Mouse (Mus musculus): ENCODE results near the gene Glud1. TPM values are rescaled to one million over a fixed set of nuclear protein-coding genes. Genes with fewer than 3 reads are reported as not detected.

Glud1 gene
- 236 and 242 TPM in 2 replicates for polyA plus RNA-seq (2012; rRNA removed)

DNA sequence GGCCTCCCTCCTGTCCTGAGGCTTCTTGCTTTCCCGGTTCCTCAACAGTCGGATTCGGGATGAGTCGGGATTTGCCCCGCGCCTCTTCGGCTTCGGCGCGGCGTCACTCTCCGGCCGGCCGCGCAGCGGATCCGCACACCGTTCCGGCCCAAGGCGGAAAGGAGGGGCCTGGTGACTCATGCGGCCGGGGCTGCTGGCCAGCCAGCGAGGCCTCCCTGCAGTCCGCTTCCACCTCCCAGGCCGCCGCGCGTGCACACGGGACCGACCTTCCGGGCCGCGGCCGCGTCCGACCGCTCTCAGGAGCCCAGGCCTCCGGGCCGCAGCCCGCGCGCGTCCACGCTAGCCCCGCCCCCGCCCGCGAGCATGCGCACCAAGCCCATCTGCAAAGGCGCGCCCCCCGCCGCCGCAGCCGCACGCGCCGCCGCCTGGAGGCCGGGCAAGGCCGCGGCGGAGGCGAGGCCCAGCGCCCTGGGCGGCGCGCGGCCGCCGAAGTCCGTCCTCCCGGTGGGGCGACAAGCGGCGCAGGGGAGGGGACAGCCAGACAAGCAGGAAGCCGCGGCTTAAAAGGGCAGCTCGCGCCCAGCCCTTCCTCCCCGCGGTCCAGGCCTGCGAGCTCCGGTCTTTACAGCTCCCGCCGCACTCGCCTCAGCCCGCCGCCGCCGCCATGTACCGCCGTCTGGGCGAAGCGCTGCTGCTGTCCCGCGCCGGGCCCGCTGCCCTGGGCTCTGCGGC lies at the start of gene Glud1, which contains the start of gene Shld2:
Gene Glud1 (plus strand): TSS at position 494 of the 732 bp plus-strand sequence.
Gene Shld2 (minus strand): TSS at position 260 of the 732 bp plus-strand sequence.
- Histone ChIP-seq H3K4me1 (ENCODE audit: control insufficient read depth, insufficient read depth, low read length) (peaks cover 9% of the 10 kb centered on the region; the same call in 1 of the 2 replicates), H3K27me3 (replicated peaks; ENCODE audit: control insufficient read depth, insufficient read depth, low read length) (no peaks in the 10 kb centered on the region), H3K27ac (ENCODE audit: insufficient read depth, low read depth, low read length) (peak within 1 kb of the TSS; percentile 99), H3K36me3 (ENCODE audit: control insufficient read depth, insufficient read depth, low read length) (no peaks in the 10 kb centered on the region), H3K4me3 (ENCODE audit: insufficient read depth, low read depth, low read length) (peak within 1 kb of the TSS; percentile 98)
- WGBS = under 1% methylated on average over 100 of the region's 100 CpGs
- TF ChIP-seq CTCF (conservative IDR thresholded peaks at IDR 0.05; ENCODE audit: insufficient read depth, insufficient read length, low read depth, low read length) (no peak), POLR2A (IDR thresholded peaks at IDR 0.05; ENCODE audit: low read depth, low read length) (peak; percentile 96)
- DNase-seq = peak; percentile 98

DNA sequence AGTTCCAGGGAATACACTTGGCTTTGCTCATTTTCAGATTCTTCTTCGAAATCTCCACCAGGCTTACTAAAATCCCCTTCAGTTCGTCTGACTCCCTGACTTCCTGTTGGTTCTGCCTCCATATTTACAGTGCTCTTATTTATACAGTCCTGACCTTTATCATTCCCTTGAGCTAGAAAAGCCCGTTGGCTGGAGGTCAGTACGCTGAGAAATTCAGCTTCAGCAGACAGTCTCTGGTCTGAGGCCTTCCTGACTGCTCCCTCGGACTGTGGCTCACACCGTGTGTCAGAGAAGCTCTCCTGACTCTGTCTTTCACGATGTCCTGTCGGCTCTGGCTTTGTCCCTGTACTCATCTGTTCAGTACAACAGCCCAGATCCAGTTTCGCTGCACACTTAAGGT lies 42.5 kb upstream of the Glud1 start:
- Histone ChIP-seq H3K4me3 (ENCODE audit: insufficient read depth, low read depth, low read length) (no peak overlapping the region), H3K36me3 (ENCODE audit: control insufficient read depth, insufficient read depth, low read length) (no peaks in the 10 kb centered on the region), H3K27ac (ENCODE audit: insufficient read depth, low read depth, low read length) (peak overlapping the region; percentile 31), H3K27me3 (replicated peaks; ENCODE audit: control insufficient read depth, insufficient read depth, low read length) (no peaks in the 10 kb centered on the region), H3K4me1 (ENCODE audit: control insufficient read depth, insufficient read depth, low read length) (peaks cover 3% of the 10 kb centered on the region; the same call in 1 of the 2 replicates)
- 40% methylated on average over 9 of the region's 9 CpGs for WGBS
- DNase-seq = peak; percentile 29
- TF ChIP-seq CTCF (conservative IDR thresholded peaks at IDR 0.05; ENCODE audit: insufficient read depth, insufficient read length, low read depth, low read length) = no peak
- TF ChIP-seq POLR2A (IDR thresholded peaks at IDR 0.05; ENCODE audit: low read depth, low read length) = no peak

- Histone ChIP-seq H3K4me1 (ENCODE audit: control insufficient read depth, insufficient read depth, low read length) (peaks cover 6% of the 10 kb centered on the region), H3K27me3 (replicated peaks; ENCODE audit: control insufficient read depth, insufficient read depth, low read length) (no peaks in the 10 kb centered on the region), H3K36me3 (ENCODE audit: control insufficient read depth, insufficient read depth, low read length) (no peaks in the 10 kb centered on the region), H3K27ac (ENCODE audit: insufficient read depth, low read depth, low read length) (no peak overlapping the region; the same call in 1 of the 2 replicates), H3K4me3 (ENCODE audit: insufficient read depth, low read depth, low read length) (no peak overlapping the region)
- peak; percentile 28 for DNase-seq
- TF ChIP-seq CTCF (conservative IDR thresholded peaks at IDR 0.05; ENCODE audit: insufficient read depth, insufficient read length, low read depth, low read length) (0 out of 2 replicates have a peak, but pooled peaks have one; percentile 4), POLR2A (IDR thresholded peaks at IDR 0.05; ENCODE audit: low read depth, low read length) (no peak)
- 35% methylated on average over 2 of the region's 2 CpGs for WGBS
Observed at GRCm38 (mm10) chr14:34273280-34273679, 37.2 kb upstream of the Glud1 start.

DNA sequence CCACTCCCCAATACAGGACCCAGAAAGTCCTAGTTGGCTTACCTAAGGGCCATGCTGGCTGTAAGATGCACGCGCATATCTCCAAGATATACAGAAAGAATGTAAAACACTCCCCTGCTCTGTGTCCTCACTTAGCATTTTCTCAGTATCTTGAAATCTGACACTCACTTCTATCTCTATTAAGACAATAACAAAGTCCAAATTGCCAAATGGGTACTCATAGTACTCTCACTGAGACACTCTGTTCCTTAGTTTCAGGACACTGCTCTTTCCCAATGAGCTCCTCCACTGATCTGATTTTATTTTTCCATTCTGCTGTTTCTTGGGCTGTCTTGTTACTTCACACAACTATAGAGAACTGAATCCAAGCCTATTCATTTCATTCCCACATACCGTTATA lies 36.4 kb upstream of the Glud1 start:
- no peak overlapping the region for H3K4me3 ChIP-seq (ENCODE audit: insufficient read depth, low read depth, low read length)
- H3K36me3 ChIP-seq (ENCODE audit: control insufficient read depth, insufficient read depth, low read length) = no peaks in the 10 kb centered on the region
- H3K4me1 ChIP-seq (ENCODE audit: control insufficient read depth, insufficient read depth, low read length) = peaks cover 3% of the 10 kb centered on the region; the same call in 1 of the 2 replicates
- no peak overlapping the region; the same call in 1 of the 2 replicates for H3K27ac ChIP-seq (ENCODE audit: insufficient read depth, low read depth, low read length)
- no peaks in the 10 kb centered on the region for H3K27me3 ChIP-seq (replicated peaks; ENCODE audit: control insufficient read depth, insufficient read depth, low read length)
- DNase-seq = peak; percentile 28
- WGBS = 88% methylated on average over 3 of the region's 3 CpGs
- TF ChIP-seq CTCF (conservative IDR thresholded peaks at IDR 0.05; ENCODE audit: insufficient read depth, insufficient read length, low read depth, low read length) (no peak), POLR2A (IDR thresholded peaks at IDR 0.05; ENCODE audit: low read depth, low read length) (no peak)

DNA sequence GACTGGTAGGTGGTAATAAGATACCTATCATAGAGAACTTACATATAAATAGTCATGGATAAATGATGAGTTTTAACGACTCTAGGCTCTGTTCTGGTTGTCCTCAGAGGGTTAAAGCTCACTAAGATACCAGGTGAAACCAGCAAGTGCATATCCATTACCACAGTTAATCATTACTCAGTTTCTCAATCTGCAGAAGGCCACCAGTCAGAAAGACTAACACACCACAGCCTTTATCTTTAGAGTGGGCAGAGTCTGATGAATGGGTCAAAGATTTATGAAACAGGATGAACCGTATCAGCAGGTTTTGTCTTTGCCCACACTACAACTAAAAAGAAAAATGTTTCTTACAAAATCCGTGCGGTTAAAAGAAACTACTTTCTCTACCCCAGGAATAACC lies 35.3 kb upstream of the Glud1 start:
- DNase-seq = peak; percentile 67

DNA sequence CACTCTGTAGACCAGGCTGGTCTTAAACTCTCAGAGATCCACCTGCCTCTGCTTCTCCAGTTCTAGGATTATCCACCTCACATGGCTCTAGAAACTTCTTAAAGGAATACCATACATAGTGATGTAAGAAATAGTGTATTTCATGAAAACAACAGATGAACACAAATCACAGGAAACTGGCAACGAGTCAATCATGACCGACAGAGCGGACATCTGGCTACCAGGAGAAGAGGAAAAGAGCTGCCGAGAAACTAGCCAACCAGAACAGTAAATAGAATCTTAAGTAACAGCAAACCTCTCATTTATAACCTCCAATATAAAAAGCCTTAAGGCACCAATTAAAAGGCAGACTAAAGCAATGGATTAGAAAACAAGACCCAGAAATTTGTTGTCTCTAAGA lies 30.8 kb upstream of the Glud1 start:
- Histone ChIP-seq H3K4me1 (ENCODE audit: control insufficient read depth, insufficient read depth, low read length) (peaks cover 2% of the 10 kb centered on the region; the same call in 1 of the 2 replicates), H3K36me3 (ENCODE audit: control insufficient read depth, insufficient read depth, low read length) (no peaks in the 10 kb centered on the region), H3K27me3 (replicated peaks; ENCODE audit: control insufficient read depth, insufficient read depth, low read length) (no peaks in the 10 kb centered on the region), H3K4me3 (ENCODE audit: insufficient read depth, low read depth, low read length) (no peak overlapping the region), H3K27ac (ENCODE audit: insufficient read depth, low read depth, low read length) (no peak overlapping the region)
- WGBS = 24% methylated on average over 4 of the region's 4 CpGs
- DNase-seq = peak; percentile 59
- TF ChIP-seq CTCF (conservative IDR thresholded peaks at IDR 0.05; ENCODE audit: insufficient read depth, insufficient read length, low read depth, low read length) = no peak
- no peak for TF ChIP-seq POLR2A (IDR thresholded peaks at IDR 0.05; ENCODE audit: low read depth, low read length)

More for the DNA sequence above, 35.3 kb upstream of the Glud1 start:
- 37% methylated on average over 4 of the region's 4 CpGs for WGBS
- no peak for TF ChIP-seq POLR2A (IDR thresholded peaks at IDR 0.05; ENCODE audit: low read depth, low read length)
- no peak for TF ChIP-seq CTCF (conservative IDR thresholded peaks at IDR 0.05; ENCODE audit: insufficient read depth, insufficient read length, low read depth, low read length)
- H3K27ac ChIP-seq (ENCODE audit: insufficient read depth, low read depth, low read length) = 0 out of 2 replicates have a peak overlapping the region, but pooled peaks have one; percentile 5
- H3K27me3 ChIP-seq (replicated peaks; ENCODE audit: control insufficient read depth, insufficient read depth, low read length) = no peaks in the 10 kb centered on the region
- H3K36me3 ChIP-seq (ENCODE audit: control insufficient read depth, insufficient read depth, low read length) = no peaks in the 10 kb centered on the region
- peaks cover 3% of the 10 kb centered on the region; the same call in 1 of the 2 replicates for H3K4me1 ChIP-seq (ENCODE audit: control insufficient read depth, insufficient read depth, low read length)
- no peak overlapping the region for H3K4me3 ChIP-seq (ENCODE audit: insufficient read depth, low read depth, low read length)

GRCm38 (mm10) chr14:34280798-34281197 lies 29.7 kb upstream of the Glud1 start:
- Histone ChIP-seq H3K4me3 (ENCODE audit: insufficient read depth, low read depth, low read length) (no peak overlapping the region), H3K27me3 (replicated peaks; ENCODE audit: control insufficient read depth, insufficient read depth, low read length) (no peaks in the 10 kb centered on the region), H3K36me3 (ENCODE audit: control insufficient read depth, insufficient read depth, low read length) (no peaks in the 10 kb centered on the region), H3K4me1 (ENCODE audit: control insufficient read depth, insufficient read depth, low read length) (peaks cover 2% of the 10 kb centered on the region; the same call in 1 of the 2 replicates), H3K27ac (ENCODE audit: insufficient read depth, low read depth, low read length) (no peak overlapping the region)
- DNase-seq = no peak
- WGBS = 85% methylated on average over 2 of the region's 2 CpGs
- TF ChIP-seq CTCF (conservative IDR thresholded peaks at IDR 0.05; ENCODE audit: insufficient read depth, insufficient read length, low read depth, low read length) (no peak), POLR2A (IDR thresholded peaks at IDR 0.05; ENCODE audit: low read depth, low read length) (no peak)
